Mouse (Mus musculus): ENCODE measurements at regions not wholly inside any gene's neighbourhood (a gene's known extent, or its start where the extent isn't known, plus 50 kb on each side); places are given as distances from the start of the nearest gene placed in this dataset.
A peak's percentile ranks its signal among the peaks of the same experiment; 100 is the strongest.
"Not testable (repeated sequence)": the region's sequence is repeated elsewhere in the genome, so short reads cannot be mapped to it uniquely, and the experiment has no call there.

DNA sequence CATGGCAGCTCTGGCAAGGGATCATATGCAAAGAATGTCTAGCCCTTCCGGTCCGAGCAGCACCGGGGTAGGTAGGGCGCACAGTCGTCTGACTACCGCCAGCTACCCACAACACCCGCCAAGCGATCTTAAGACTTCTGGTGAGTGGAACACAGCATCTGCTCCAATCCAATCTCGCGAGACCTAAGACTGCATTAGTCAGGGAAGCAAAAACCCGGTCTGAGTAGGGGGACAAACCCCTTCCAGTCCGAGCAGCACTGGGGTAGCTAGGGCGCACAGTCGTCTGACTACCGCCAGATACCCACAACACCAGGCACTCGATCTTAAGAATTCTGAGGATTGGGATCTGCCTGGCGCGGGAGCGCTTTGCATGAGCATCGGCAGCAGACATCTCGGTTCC, 57.1 kb downstream of the Nap1l2 start:
- not testable (repeated sequence) for DNase-seq

DNA sequence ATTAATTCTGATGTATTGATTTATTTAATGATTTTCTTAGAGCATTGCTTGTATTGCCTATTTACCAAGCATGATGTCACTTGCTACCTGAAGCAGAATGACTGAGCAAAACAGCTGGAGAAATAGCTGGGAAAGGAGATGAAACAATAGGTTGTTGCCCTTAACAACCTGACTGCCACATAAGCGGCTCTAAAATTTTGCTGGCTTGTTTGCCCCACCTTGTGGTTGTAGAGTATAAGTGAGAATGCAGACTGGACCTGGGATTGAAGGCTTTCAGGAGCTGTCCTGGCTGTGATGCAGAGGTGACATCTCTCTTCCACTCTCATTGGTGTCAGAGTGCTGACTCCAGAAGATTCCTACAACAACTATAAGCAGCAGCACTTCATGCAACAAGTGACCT, 77.3 kb downstream of the Nap1l2 start:
- peak; percentile 13 for DNase-seq

DNA sequence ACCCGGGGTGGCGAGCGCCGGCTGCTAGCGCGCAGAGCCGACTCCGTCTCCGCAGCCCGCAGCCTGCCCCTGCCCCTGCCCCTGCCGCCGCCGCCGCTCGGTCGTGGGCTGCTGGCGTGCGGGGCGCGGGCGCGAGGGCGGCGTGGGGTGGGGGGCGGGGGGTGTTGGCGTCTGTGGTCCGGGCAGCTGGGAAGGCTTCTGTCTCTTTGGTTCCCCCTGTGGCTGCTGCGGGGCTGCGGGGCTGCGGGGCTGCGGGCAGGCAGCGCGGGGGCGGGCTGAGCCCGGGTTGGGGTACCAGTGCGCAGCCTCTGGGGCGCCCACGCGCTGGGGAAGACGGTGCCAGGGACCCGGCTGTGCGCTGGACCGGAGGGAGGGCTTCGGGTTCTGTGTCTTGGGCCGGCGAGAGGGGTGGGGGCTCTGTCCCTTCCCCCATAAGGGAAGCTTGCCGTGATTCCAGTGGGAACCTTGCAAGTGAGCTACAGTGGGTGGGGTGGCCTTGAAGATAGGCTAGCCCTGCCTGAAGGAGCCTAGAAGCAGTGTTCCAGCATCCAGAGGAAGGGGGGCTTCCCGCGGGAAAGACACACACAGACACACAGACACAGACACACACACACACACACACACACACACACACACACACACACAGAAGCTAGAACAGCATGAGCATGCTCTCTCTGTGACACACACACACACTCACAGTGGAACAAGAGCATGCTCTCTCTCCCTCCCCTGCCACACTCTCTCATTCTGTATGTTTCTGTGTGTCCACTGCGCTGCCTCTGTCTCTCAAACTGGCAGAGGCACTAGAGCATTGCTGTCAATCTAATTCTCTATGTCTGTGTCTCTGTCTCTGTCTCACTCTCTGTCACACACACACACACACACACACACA, 118.5 kb downstream of the Nap1l2 start:
- DNase-seq = not testable (repeated sequence)

DNA sequence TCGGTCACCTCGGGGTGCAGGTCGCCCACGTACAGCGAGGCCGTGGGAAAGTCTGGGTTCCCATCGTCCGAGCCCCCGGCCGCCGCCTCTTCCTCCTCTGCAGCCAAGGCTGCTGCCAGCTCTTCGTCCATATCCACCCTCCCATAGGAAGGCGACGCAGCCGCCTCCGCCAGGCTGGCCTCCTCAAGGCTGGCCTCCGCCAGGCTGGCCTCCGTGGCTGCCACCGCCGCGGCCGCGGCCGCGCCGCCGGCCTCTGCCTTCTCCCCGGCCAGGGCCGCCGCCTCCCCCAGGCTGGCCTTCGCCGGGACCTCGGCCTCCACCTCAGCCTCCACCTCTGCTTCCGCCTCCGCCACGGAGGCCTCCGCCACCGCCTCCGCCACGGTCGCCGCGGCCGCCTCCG, 119.3 kb downstream of the Nap1l2 start:
- DNase-seq = not testable (repeated sequence)

DNA sequence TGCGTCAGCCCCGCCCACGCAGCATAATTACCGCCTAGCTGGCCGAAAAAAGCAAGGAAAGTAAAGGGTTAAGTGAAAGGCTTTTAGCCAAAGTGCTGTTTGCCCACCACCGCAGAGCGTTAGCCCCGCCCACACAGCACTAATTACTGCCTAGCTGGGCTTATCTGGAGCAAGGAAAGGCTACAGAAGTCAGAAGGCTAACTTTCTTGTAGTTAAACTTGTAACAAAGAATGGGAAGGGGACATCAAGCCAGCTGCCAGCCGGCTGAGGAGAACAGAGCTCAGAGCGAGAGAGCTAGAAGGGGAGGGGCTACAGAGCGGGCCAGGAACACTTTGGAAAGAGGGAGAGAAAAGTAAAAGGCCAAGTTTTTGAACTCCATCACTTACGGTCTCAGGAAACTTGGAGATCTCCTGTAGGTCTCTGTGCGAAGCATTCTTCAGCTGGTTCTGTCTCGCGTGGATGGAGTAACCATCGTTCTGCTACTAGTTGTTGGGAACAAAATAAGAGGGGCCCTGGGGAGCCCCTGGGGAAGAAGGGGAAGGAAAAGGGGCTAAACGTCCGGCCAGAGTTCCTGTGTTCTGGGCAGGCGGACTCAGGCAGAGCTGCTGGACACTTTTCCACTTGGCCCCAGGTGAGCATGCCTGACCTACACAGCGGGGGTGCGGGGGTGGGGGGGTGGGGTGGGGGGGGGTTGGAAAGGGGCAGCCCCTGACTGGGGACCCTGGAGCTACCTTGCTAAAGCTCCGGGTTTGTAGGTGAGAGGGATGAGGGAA, 98.3 kb downstream of the 1700018G05Rik start:
- no peak for DNase-seq

DNA sequence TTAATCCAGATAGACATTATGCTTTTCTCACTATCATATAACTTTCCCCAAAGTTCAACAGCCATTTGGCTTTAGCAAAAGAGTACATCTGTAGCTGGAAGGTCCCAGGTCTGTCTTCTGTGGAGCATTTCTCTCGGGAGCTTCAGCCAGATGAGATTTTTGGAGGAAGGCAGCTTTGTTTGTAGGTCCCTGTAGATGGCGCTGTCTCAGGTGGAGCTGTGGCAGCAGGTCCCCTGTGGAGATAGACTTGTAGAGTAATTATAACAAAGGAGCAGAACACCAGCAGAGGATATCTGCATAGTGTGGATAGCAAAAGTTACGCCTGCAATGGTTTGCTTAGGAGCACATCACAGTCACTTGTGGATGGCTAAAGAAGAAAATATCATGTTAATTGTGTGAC, 97.3 kb downstream of the 1700018G05Rik start:
- not testable (repeated sequence) for DNase-seq

DNA sequence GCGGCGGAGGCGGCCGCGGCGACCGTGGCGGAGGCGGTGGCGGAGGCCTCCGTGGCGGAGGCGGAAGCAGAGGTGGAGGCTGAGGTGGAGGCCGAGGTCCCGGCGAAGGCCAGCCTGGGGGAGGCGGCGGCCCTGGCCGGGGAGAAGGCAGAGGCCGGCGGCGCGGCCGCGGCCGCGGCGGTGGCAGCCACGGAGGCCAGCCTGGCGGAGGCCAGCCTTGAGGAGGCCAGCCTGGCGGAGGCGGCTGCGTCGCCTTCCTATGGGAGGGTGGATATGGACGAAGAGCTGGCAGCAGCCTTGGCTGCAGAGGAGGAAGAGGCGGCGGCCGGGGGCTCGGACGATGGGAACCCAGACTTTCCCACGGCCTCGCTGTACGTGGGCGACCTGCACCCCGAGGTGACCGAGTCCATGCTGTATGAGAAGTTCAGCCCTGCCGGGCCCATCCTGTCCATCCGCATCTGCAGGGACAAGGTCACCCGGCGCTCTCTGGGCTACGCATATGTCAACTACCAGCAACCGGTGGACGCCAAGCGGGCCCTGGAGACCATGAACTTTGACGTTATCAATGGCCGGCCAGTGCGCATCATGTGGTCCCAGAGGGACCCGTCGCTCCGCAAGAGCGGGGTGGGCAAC, 85.4 kb downstream of the 1700018G05Rik start:
- DNase-seq = not testable (repeated sequence)

DNA sequence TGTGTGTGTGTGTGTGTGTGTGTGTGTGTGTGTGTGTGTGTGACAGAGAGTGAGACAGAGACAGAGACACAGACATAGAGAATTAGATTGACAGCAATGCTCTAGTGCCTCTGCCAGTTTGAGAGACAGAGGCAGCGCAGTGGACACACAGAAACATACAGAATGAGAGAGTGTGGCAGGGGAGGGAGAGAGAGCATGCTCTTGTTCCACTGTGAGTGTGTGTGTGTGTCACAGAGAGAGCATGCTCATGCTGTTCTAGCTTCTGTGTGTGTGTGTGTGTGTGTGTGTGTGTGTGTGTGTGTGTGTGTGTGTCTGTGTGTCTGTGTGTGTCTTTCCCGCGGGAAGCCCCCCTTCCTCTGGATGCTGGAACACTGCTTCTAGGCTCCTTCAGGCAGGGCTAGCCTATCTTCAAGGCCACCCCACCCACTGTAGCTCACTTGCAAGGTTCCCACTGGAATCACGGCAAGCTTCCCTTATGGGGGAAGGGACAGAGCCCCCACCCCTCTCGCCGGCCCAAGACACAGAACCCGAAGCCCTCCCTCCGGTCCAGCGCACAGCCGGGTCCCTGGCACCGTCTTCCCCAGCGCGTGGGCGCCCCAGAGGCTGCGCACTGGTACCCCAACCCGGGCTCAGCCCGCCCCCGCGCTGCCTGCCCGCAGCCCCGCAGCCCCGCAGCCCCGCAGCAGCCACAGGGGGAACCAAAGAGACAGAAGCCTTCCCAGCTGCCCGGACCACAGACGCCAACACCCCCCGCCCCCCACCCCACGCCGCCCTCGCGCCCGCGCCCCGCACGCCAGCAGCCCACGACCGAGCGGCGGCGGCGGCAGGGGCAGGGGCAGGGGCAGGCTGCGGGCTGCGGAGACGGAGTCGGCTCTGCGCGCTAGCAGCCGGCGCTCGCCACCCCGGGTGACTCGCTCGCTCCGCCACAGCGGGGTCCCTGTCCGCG, 84.4 kb downstream of the 1700018G05Rik start:
- DNase-seq = not testable (repeated sequence)

DNA sequence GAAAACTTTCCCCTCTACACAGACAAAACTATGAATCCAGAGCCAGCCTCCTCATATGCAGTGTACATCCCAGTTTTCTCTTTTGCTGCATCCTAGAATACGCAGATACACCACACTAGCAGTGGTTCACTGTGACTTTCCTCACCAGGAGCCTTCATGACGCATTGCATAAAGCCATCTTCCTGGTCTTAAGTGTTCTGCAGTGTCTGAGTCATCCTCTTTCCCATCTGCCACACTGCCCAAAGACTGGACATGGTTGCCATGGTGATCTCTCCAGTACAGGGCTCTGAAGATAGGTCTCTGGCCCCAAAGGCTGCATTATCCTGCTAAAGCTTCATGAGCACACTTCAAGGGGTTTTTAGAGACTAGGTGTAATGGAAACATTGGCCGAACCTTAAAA, 65.8 kb downstream of the 1700018G05Rik start:
- not testable (repeated sequence) for DNase-seq

Data from layer of hippocampus, adult 9-11 months (tissue).